Mouse (Mus musculus): ENCODE results near the gene Rtn4.

Gene Rtn4

GRCm38 (mm10) chr11:29692683-29693272 is at the start of gene Rtn4:
TSS of gene Rtn4 (plus strand) at chr11:29692947.
- DNase-seq (ENCODE audit: inconsistent age in 2 of 2, low spot score in 1 of 2), result peak; percentile 99

- DNase-seq (ENCODE audit: inconsistent age in 2 of 2, low spot score in 1 of 2), result no peak
These were observed 48.3 kb upstream of the Rtn4 start for GRCm38 (mm10) chr11:29644421-29644820.

DNA sequence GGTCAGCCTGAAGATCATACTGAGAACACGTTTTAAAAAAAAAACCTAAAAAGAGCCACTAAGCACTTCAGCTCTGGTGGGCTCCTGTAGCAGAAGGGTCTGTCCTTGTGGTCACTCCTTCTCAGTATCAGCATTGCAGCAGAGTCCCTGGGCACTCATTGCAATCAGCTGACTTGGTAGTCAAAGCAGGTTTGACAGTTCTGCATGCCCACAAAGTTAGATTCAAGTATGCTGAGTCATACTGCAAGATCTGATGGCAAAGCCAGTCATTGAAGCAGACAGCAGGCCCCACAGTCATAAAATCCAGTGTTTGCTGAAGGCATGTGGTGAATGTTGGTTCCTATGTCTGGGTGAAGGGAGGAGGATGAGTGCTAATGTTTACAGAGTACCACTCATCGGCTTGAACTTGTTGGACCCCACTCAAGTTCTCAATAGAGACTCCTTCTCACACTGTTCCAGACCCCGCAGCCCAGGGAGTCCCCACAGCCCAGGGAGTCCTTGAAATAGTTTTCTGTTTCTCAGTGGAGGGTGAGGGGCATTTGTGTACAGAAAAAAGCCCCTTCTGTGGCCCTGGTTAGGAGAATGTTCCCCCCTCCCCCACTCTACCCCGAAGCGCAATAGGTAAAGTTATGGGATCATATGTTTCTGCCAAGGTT is 47.2 kb upstream of the Rtn4 start:
- peak; percentile 37 to 86 for DNase-seq (ENCODE audit: inconsistent age in 2 of 2, low spot score in 1 of 2)

- peak; percentile 52 to 84 for DNase-seq (ENCODE audit: inconsistent age in 2 of 2, low spot score in 1 of 2)
These were observed 45.0 kb upstream of the Rtn4 start for GRCm38 (mm10) chr11:29647568-29648319.

GRCm38 (mm10) chr11:29655381-29655780 is 37.4 kb upstream of the Rtn4 start:
- peak in 1 of 2 experiments; percentile 77 for DNase-seq (ENCODE audit: inconsistent age in 2 of 2, low spot score in 1 of 2)

DNA sequence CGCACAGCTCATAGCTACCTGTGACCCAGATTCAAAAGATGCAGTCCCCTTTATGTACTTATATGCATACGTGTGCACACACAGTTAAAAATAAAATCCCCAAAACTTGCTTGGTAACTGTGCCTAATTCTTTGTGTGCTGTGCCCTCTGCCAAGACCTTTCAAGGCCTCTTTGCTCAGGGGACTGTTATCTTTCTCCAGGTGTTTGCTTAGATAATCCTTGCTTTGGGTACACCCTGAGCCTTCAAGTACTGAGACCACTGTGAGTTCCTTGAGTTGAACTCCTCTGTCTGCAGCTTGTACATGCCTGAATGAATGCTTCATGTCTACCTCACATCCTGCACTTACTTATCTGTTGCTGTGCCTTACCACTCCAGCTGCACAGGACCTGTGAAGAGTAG is 32.0 kb upstream of the Rtn4 start:
- no peak for DNase-seq (ENCODE audit: inconsistent age in 2 of 2, low spot score in 1 of 2)

- DNase-seq (ENCODE audit: inconsistent age in 2 of 2, low spot score in 1 of 2), result no peak
These were observed 25.1 kb upstream of the Rtn4 start for GRCm38 (mm10) chr11:29667634-29668033.

- DNase-seq (ENCODE audit: inconsistent age in 2 of 2, low spot score in 1 of 2), result no peak
These were observed 23.0 kb upstream of the Rtn4 start for GRCm38 (mm10) chr11:29669706-29670105.

DNA sequence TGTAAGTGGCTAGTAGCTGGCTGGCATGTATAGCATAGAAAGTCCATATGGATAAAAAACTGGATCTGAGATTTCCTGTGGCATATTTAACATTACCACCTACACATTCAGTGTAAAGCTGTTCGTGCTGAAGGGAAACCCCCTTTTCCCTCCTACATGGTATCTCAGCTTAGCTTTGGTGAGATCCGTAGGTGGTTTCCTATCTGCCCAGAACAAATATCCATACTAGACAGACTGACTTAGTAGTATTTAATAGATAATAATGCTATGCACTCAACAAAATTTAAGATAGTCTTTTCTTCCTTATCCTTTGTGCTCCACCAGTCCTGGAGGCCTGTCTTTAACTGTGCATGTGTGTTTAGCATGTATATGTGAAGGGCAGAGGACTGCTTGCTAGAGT is 19.4 kb upstream of the Rtn4 start:
- no peak for DNase-seq (ENCODE audit: inconsistent age in 2 of 2, low spot score in 1 of 2)

- DNase-seq (ENCODE audit: inconsistent age in 2 of 2, low spot score in 1 of 2), result no peak
These were observed 16.0 kb upstream of the Rtn4 start for GRCm38 (mm10) chr11:29676718-29677117.

DNA sequence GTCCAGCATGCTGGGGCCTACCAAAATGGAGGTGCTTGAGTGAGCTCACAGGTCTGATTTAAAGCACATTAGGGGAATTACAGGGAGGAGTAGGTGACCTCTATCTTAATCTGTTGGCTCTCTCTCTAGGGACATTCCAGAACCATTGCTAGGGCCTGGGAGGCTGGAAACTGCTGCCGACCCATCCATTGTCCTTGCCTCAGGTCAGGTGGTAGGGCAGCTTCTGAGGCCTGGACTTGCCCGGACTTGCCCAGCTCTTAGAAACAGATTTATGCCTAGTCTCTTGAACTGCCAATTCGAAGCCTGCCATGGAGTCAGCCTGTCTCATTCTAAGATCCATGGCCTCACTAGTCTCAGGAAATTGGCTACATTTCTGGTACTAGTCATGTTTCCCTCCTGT is 12.8 kb upstream of the Rtn4 start:
- no peak for DNase-seq (ENCODE audit: inconsistent age in 2 of 2, low spot score in 1 of 2)

GRCm38 (mm10) chr11:29680771-29681170 is 12.0 kb upstream of the Rtn4 start:
- no peak for DNase-seq (ENCODE audit: inconsistent age in 2 of 2, low spot score in 1 of 2)

GRCm38 (mm10) chr11:29684272-29684671 is 8.5 kb upstream of the Rtn4 start:
- no peak for DNase-seq (ENCODE audit: inconsistent age in 2 of 2, low spot score in 1 of 2)

DNA sequence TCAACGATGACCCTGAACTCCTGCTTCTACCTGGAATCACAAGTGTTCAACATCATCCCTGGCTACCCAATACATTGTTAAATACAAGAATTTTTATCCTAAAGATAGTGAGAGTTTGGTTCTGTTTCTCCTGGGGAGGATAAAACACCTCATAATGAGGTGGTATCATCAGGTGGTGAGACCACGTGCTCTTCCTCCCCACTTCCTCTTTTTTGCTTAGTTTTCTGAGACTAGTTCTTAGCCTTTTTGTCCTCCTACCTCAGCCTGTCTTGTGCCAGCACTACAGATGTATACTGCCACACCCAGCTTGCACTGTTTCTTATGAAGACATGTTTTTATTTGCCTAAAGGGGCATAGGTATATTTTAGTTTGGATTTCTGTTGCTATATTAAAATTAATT is 6.6 kb upstream of the Rtn4 start:
- DNase-seq (ENCODE audit: inconsistent age in 2 of 2, low spot score in 1 of 2), result no peak

DNA sequence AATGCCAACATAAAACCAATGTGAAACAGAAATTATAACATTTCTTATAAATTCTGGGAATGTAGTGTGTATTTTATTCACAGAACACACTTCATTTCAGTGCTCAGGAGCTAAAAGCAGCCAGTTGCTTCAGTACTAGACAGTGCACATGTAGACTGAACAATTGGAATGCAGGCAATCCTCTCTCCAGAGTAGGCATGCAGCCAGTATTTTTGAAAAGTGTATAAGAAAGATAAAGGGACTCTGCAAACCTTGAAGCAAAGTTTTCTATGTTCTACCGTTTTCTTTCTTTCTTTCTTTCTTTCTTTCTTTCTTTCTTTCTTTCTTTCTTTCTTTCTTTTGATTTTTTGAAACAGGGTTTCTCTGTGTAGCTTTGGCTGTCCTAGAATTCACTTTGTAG is 1.2 kb upstream of the Rtn4 start:
- DNase-seq (ENCODE audit: inconsistent age in 2 of 2, low spot score in 1 of 2), result no peak

DNA sequence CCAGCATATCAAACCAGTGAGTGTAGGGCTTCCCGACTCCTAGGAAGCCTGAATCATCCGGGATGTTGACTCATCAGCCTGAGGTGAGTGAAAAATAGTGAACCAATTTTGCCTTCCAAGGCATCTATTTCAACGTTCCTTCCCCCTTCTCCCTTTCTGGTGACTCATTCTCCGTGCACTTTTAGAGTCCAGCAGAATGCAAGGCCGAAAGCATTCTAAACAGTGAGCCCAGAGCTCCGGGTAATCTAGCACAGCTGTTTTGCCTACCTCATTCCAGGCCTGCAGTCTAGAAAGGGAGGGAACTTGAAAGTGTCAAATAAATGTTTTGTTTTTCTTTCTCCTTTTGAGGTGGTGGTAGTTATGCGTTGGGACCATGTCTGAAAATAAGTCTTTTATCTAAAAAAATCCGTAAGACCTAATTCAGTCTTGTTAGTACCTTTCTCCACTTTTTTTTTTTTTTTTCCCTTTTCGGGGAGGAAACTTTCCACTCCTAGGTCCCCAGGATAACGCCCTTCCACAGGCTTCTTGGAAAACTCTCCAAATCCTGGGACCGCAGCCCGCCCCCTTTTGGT is 550 bp upstream of the Rtn4 start:
- DNase-seq (ENCODE audit: inconsistent age in 2 of 2, low spot score in 1 of 2), result peak; percentile 82 to 93

DNA sequence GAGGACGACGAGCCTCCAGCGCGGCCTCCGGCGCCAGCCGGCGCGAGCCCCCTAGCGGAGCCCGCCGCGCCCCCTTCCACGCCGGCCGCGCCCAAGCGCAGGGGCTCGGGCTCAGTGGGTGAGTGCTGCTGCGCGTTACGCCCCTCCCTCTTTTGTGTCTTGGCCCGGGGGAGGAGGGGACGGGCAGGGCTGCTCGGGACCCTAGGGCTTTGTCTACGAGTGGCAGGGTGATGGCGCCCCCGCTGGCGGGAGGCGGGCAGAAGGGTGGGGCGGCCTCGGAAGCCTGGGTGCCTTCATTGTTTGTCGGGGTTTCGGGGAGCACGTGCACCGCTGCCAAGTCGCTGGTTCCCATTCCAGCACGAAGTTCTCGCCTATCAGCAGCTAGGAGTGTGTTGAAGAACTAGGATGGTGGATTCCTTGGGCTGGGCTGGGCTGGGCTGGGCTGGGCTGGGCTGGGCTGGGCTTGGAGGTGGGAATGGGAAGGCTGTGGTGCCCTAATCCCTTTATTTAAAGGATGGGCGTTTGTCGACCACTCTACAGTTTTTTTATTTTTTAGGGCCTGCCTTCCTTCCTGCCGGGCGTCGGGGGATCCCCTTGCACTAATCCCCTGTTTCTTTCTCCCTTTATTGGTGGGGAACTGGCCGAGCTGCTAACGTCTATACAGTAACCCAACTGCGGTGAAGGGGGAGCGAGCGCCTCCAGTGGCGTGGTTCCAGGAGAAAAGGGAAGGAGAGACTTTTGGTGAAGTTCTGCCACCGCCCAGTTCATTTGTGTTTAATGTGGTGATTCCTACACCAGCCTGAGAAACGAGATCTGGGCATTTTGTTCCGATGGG is 1.0 kb downstream of the Rtn4 start:
- DNase-seq (ENCODE audit: inconsistent age in 2 of 2, low spot score in 1 of 2), result peak; percentile 88 to 97

DNA sequence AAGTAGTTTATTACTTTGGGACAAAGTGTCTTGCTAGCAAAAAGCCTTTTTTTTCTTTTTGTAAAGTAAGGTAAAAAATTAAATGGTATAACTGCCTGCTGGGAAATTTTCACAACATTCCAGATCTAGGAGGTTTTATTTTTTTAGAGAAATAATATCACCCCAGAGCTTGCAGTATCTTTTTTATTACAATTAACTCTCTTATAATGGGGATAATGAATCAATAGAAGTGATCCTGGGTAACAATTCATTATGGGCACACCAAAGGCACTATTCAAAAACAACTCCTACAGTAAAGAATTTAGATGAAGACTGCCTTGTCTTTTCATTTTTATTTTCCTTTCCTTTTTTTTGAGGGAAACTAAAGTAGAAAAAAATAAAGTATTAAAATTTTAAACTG is 2.0 kb downstream of the Rtn4 start:
- DNase-seq (ENCODE audit: inconsistent age in 2 of 2, low spot score in 1 of 2), result no peak

- peak in 1 of 2 experiments; percentile 48 for DNase-seq (ENCODE audit: inconsistent age in 2 of 2, low spot score in 1 of 2)
These were observed 10.0 kb downstream of the Rtn4 start for GRCm38 (mm10) chr11:29702721-29703120.

- no peak for DNase-seq (ENCODE audit: inconsistent age in 2 of 2, low spot score in 1 of 2)
These were observed 12.5 kb downstream of the Rtn4 start for GRCm38 (mm10) chr11:29705263-29705662.

GRCm38 (mm10) chr11:29706845-29707244 is 14.1 kb downstream of the Rtn4 start:
- peak in 1 of 2 experiments; percentile 46 for DNase-seq (ENCODE audit: inconsistent age in 2 of 2, low spot score in 1 of 2)
